Mouse (Mus musculus): ENCODE data around the gene Sfxn3.

The Sfxn3 gene

DNA sequence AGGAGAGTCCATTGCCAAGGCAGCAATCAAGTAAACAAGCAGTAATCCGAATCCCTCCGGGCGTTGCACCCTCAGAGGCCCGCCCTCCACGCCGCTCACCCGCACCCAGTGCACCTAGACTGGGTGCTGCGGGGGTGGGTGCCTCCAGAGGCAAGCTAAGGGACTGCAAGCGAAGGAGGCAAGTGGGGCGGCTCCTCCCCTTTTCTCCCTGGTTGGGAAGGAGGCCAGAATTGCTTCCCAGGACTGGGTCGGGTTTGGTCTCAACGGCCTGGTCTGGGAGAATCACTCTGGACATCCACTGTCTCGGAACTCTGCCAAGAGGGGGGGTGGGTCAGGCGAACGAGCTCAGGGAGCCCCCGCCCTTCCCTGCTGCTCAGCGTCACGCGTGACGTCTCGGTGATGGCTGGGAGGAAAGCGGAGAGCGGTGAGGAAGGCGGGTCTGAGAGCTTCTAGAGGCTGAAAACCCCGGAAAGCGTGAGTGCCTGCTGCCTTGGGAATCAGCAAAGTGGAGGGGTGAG lies at the start of gene Sfxn3:
Sfxn3 (plus strand) TSS at position 87 of the 518 bp plus-strand sequence.
- peak; percentile 85 for DNase-seq (ENCODE audit: low spot score)

DNA sequence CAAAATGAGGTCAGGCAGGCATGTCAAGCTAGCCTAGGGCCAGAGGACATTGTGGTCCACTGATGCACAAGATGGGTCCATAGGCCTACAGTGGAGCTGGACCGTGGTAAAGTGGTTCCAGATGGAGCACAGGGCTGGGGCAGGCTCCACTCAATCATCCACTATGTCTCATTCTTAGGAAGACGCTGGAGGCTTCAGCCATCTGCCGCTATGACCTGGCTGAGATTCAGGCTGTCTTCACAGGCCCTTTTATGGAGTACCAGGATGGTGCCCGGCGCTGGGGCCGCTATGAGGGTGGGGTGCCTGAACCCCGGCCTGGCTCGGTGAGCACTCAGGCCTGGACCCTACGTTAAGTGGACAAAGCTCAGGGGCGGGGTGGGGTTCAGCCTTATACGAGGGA lies 49.5 kb upstream of the Sfxn3 start:
- DNase-seq (ENCODE audit: low spot score), result no peak

DNA sequence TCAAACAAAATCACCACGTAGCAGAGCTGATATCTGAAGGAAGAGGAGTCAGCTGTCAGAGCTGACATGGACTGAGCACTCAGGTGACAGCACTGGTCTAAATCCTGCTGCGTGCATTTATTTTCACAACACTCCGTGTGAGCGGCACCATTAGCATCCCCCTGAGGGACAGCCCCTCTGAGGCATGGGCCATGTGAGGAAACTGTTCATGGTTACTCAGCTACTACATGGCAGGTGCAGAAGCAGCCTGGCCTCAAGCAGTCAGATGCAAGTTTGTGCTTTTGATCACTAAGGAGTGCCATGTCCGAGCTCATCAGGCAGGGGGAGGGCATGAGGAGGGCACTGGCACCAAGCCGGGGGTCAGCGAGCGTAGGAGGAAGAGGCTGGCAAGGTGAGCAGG lies 47.7 kb upstream of the Sfxn3 start:
- no peak for DNase-seq (ENCODE audit: low spot score)

DNA sequence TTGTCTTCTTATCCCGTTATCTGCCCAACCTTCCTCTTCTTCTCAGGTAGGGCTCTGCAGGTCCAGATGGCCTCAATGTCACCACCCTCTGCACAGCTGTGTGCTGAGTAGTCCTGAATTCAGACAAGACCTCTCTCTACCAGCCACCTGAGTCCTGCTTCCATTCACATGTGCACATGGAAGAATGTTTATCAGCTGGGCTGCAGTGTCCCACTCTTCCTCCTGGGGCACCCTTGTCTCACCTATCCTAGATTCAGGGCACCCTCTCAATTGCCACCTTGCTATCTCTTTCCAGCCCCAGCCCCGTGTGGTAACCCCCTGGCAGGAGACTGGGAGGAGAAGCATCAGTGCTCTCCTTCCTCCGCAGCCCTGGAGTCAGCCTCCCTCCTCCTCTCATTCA lies 45.0 kb upstream of the Sfxn3 start:
- DNase-seq (ENCODE audit: low spot score), result no peak

DNA sequence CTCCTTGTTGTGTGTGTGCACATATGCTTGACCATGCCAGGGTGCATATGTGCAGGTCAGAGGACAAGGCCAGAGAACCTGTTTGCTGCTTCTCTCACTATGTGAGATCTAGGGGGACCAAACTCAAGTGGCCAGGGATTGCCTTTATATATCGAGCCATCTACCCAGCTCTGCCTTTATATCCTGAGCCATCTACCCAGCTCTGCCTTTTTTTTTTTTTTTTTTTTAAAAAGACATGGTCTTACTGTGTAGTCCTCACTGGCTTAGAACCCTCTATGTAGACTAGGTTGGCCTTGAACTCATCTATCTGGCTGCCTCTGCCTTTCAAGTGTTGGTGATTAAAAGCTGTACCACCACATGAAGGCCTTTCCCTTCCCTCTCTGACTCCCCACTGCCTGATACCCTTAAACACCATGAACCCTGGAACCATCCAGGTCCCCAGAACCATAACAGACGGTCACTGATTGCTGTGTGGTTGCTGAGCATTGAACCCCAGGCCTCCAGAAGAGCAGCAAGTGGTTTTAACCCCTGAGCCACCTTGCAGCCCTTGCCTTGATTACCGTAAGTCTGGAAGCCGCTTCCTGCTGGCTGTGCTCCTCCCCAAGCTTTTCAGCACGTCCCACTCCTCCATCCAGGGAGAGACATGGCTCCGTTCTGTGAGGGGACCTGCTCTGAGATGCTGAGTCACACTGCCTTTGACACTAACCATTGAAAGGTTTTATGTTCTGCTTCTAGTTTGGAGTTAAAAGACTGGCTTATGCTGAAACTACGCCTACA lies 43.4 kb upstream of the Sfxn3 start:
- DNase-seq (ENCODE audit: low spot score), result no peak

DNA sequence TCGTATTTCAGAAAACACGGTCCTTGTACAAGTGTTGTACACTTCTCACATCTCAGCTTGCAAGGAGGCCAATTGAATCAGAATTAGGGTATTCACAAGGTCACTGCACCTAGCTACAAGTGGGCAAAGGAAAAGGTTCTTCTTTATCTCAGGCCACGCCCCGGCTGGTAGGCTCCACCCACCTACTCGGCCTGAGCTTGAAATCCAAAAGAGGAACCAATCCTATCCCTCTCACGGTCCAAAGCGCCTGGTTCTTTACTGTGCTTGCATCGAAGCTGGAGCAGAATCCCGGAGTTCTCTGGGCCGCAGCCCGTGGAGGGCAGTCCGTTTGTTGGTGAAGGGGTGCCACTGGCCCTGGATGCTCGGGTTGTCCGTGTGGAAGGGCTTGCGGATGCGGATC lies 41.9 kb upstream of the Sfxn3 start, which contains the start of gene Twnk:
Twnk (plus strand) TSS at position 220 of the 400 bp plus-strand sequence.
- DNase-seq (ENCODE audit: low spot score), result no peak

DNA sequence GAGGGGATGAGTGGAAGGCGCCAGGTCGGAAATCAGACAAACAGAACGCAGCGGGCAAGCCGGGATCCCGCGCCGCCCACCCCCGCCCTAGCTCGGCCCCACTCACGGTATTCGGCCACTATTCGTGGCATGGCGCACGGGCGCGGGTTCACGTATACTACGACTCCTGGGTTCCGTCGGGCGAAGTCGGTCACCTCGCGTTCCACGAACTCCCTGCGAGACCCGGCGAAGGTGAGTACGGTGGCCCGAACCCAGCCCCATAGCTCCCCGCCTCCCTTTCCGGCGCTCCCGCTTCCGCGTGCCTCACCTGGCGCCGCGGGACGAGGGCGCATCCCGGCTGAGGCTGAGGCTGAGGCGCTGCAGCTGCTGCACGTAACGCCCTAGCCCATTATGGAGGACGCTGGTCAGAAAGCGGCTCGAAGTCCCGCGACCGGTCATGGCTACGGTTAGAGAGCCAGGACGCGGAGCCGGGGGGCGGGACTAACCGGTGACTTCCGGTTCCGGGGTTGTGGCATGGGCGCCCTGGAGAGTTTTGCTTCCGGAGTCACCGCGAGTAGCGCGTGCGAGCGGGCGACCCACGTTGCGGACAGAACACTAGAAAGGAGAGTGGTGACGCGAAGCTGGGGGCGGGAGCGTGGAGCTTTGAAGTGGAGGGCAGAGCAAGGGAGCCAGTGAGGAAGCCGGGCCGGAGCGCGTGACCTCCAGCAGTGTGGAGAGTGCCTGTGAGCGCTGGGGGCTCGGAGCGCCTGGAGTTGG lies 41.2 kb upstream of the Sfxn3 start, which contains the start of gene Mrpl43:
Mrpl43 (minus strand) TSS at position 486 of the 756 bp plus-strand sequence.
- DNase-seq (ENCODE audit: low spot score), result peak; percentile 96

DNA sequence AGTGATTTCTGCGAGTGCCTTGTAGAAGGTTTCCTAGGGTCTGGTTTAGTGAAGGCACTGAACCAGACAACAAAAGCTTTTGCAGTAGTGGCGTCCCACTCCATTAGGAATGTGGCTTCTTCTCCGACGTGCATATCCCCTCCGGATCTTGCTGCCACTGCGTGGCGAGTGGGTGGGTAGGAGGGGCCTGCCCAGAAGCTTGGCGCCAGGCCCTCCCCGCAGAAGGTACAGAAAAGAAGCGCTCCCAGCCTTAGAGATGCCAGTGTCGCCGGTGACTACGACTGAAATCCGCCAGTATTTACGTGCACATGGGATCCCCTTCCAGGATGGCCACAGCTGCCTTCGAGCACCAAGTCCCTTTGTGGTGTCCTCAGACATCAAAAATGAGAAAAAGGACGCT lies 40.3 kb upstream of the Sfxn3 start:
- no peak for DNase-seq (ENCODE audit: low spot score)

DNA sequence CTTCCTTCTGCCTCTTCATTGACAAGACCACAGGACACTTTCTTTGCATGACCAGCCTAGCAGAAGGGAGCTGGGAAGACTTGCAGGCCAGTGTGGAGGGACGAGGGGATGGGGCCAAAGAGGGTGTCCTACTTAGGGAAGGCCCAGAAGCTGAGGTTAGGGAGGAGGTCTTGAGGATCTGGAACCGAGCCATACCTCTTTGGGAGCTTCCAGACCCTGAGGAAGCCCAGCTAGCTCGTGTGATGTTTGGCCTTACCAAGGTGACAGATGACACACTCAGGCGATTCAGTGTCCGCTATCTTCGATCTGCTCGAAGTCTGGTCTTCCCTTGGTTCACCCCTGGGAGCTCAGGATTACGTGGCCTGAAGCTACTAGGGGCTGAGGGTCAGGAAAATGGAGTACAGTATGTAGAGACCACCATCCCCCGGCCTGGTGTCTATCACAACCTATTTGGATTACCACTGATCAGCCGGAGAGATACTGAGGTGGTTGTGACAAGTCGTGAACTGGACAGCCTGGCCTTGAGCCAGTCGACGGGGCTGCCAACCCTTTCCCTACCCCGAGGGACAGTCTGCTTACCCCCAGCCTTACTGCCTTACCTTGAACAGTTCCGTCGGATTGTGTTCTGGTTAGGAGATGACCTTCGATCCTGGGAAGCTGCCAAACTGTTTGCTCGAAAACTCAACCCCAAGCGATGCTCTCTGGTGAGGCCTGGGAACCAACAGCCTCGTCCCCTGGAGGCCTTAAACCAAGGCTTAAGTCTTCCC lies 39.7 kb upstream of the Sfxn3 start:
- no peak for DNase-seq (ENCODE audit: low spot score)

DNA sequence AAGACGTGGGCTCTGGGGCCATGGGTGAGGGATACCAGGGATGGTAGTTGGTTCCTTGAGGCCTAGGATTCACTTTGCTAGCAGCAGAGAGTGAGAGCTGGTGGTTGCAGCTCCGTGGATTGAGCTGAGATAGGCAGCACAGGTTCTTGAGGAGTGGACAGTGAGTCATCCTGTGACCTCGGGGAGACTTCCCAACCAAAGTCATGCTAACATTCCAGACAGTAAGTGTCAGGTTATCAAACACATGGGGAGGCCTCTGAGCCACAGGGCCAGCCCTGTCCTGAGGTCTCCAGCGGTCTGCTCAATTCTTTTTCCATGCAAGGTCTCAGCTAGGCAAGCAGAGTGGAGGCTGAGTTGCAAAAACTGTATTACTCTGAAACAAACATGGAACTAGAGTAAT lies 36.7 kb upstream of the Sfxn3 start:
- DNase-seq (ENCODE audit: low spot score), result no peak

DNA sequence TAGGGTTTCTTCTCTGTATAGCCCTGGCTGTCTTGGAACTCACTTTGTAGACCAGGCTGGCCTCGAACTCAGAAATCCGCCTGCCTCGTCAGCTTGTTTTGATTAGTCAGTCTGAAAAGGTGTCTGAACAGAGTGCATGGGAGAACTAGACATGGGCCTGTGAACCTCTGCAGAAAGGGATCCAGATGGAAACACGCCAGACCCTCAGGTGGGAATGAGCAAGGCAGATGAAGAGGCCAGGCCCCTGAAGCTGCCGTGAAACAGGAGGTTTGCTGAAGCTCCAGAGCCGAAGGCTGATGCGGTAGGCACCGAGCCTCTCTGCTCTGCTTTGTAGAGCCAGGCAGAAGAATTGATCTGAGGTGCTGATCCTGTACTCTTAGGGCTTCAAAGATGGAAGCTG lies 35.1 kb upstream of the Sfxn3 start:
- no peak for DNase-seq (ENCODE audit: low spot score)

DNA sequence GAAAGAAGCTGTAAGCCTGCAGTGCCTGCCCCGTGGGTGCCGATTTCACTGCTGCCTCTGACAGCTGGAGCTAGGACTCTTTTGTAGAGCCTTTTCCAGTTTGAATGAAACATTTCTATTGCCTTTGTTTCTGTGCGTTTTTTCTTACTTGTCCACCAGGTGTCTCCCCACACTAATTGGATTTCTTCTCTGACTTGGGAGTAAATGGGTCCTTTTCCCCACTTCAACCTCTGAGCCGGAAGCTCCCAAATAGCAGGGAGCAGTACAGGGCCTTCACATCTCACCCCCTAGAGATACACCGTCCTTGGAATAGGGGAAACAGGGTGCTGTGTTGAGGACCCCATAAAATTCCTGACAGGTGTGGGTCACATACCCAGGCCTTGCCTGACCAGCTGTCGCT lies 34.7 kb upstream of the Sfxn3 start:
- peak; percentile 73 for DNase-seq (ENCODE audit: low spot score)

DNA sequence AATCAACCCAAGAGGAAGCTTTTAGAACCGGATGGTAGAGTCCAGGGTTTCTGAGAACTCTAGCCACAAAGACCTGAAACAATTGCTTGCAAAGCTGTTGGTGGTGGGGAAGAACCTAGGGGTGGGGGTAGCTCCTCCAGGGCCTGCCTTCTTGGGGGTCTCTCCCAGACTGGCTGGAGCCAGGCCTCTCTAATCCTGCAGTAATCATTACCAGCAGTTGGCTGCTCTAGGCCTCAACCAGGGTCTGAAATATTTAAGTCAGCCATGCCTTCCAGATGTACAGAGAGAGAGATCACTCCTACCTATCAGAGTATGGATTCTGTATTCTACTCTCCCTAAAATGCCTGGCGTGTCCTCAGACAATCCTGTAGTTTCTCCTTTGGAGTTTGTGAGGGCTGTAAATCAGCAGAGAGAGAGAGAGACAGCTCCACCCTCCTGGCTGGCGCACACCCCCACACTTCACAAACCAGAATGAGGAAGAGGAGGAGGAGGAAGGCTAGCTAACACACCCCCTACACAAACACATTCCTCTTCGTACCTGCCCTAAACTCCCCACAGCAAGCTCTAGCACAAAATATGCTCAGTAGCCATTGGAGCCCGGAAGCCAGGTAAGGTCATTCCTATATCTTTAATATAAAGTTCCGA lies 33.6 kb upstream of the Sfxn3 start:
- DNase-seq (ENCODE audit: low spot score), result no peak

DNA sequence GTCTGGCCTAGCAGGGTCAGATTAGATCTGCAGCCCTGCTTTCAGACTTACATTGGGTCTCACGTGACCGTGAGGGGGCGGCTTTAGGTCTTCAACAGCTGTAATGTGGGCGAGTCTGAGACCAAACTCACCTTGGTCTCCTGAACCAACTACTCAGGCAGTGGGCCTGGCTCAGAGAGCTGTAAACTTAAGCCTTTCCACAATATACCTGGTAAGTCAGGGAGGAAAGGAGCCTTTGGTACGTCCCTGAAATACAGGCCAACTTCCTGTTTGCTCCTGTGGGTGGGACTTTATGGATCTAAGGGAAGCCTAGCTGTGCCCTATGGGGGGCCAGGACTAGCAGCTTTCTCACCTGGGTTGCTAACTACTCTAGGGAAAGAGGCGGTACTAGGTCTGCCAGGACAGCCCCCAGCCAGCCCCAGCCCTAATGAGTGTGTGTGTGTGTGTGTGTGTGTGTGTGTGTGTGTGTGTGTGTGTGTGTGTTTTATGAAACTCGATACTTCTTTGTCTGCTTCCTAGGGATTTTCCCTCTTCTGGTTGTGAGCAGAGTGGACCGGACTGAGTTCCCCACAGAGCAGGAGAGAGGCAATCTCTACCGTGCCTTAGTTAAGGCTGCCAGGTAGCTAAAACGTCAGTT lies 32.9 kb upstream of the Sfxn3 start, which contains the start of gene Lzts2:
Lzts2 (plus strand) TSS at position 80 of the 637 bp plus-strand sequence.
- no peak for DNase-seq (ENCODE audit: low spot score)

DNA sequence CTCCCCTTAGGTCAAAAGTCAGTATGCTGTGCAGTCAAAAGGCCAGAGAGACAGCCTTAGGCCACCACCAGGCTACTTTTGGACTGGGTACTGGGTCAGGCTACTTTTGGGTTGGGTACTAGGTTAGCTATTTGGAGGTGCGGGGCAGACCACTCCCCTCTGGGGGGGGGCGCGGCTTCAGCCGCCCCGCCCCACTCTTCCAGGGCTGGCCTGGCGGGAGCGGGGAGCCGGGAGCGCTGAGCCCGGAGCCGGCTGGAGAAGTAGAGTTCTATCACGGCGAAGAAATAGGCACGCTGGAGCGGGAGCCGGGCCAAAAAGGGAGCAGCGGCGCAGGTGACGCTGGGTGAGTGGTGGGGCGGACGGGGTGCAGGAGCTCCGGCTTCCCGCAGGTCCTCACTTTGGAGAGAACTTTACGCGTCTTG lies 32.3 kb upstream of the Sfxn3 start:
- DNase-seq (ENCODE audit: low spot score), result peak; percentile 54

DNA sequence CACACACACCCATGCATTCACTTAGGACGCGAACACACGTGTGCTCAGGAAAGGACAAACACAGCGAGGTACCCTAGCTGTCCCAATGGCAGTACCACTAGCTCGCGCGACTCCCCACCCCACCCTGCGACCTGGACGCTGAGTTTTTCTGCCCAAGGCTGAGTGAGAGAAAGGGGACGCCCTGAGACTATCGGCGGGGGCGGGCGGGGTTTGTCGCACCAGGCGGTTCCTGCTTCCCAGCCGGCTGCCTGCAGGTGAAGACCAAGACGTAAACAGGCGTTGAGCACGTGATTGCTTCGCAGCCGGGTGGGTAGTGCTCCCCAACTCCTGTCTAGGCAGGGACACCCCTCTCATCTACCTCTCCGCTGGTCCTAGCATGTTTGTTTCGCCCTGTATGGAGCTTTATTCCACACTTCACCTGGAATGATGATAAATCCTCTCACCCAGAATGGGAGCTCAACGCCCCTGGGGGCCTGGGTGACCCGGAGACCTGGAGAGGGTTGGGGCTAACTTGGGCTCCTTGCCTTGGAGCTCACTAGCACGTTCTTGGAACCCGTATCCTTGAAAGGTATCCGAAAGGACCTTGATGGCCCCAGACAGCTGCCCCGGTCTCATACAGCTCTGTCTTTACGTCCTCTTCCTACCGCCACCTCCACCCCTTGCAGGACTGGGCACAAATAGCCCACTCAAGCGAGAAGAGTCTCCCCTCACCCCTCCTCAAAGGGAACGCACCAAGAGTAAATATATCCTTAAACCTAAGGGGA lies 31.6 kb upstream of the Sfxn3 start:
- DNase-seq (ENCODE audit: low spot score), result peak; percentile 38

DNA sequence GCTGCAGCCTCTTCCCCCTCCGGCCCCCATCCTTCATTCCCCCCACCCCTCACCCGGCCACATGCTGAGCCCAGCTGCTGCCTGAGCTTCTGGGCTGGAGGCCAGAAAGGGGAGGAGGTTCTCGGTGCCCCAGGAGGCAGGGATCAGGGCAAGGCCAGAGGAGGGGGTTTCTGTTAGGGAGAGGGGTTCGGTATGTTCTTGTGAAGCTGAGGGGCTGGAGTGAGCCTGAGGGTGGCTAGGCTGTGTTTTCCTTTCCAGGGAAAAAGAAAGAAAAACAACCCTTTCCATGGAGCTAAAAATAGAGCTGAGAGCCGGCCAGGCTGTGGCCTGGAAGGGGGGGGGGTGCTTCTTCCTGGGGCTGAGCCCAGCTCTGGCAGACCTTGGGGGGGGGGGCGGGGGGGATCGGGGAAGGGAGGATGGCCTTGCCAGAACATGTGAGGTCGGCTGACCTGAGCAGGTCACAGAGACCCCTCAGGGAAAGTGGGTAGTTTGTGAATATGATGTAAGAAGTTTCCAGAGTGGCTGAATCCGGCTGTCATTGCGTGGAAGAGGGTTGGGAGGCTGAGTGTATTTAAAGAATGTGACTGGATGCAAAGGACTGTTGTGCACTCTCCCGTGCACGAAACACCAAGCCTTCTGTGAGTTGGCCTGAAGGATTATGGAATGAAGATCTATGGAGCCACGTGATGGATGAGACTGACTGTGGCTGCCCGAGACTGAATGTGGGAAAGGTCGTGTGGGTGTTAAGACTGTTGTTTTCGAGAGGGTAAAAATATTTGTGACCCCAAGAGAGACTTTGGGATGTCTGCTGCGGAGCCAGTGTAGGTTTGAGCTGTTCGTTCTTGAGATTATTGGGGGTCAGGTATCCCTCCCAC lies 30.7 kb upstream of the Sfxn3 start:
- peak; percentile 75 for DNase-seq (ENCODE audit: low spot score)

DNA sequence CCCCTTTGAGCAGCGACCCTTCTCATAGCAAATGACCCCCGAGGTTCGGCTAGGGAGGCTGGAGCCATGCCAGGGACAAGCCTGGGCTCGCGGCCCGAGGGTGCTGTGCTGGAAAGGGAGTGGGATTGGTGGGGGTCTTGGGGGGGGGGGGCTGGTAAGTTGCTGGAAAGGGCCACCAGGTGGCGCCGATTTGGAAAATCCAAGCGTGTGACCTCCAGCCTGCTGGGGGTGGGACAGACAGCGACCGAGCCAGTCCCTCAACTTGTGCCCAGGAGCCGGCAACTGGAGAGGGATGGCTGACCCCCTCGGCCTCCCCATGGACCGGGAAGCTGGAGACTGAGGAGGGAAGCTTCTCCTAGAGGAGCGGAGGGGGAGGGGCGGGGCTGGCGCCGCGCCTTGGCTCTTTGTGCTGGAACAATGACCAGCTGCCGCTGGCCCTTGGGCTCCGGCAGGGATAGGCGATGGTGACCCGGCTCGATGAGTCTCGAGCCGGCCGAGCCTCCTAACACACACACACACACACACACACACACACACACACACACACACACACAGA lies 30.0 kb upstream of the Sfxn3 start:
- DNase-seq (ENCODE audit: low spot score), result peak; percentile 84

DNA sequence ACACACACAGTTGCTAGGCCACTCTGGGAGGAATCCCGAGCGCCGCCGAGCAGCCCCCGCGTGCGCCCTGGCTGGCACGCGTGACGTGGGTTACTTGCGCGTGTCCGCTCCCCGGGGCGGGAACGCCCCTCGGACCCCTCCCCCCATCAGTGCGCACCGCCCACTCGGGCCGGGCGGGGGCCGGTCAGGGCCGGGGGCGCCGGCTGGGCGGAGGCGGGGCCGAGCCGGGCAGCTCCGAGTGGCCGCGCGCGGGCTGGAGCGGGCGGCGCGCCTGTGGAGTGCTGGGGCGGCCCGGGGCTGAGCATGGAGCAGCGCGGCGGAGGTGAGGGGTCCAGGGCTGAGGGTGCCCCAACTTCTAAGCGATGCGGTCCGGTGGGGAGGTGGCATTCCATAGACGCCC lies 29.4 kb upstream of the Sfxn3 start:
- DNase-seq (ENCODE audit: low spot score), result peak; percentile 84
